Mouse (Mus musculus): ENCODE data around the gene Hist1h2ak. TPM values are rescaled to one million over a fixed set of nuclear protein-coding genes. Genes with fewer than 3 reads are reported as not detected.
A peak's percentile ranks its signal among the peaks of the same experiment; 100 is the strongest.
"Not testable (repeated sequence)": the region's sequence is repeated elsewhere in the genome, so short reads cannot be mapped to it uniquely, and the experiment has no call there.

Gene Hist1h2ak
- total and polyA plus RNA-seq, 2 experiments from 2014 or later, result 10.3 to 128 TPM

DNA sequence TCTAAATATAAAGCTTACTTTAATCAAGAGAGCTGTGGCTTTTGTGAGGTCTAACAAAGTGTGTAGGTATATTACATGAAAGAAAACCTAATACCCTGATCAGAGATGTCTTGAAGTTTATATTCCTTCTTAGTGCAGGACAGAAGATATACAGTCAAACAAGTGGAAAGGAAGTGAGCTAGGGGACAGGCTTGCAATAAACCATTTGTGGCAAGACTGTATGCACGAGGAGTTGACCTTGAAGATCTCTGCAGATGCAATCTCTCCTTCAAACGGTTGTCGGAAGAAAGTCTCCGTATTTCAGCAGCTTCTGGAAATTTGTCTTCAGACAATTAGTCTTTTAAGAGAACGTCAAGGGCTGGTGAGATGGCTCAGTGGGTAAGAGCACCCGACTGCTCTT is 36.3 kb upstream of the Hist1h2ak start:
- H3K9me3 ChIP-seq (replicated peaks; ENCODE audit: control insufficient read depth, low read length), result no peaks in the 10 kb centered on the region
- H3K4me2 ChIP-seq (ENCODE audit: low read depth, low read length), result no peak overlapping the region
- ATAC-seq (ENCODE audit: insufficient read depth, low read depth), result no peak
- WGBS, result 57% methylated on average over 6 of the region's 6 CpGs
- TF ChIP-seq CTCF (IDR thresholded peaks at IDR 0.05; ENCODE audit: low read depth), result no peak
- TF ChIP-seq EP300 (IDR thresholded peaks at IDR 0.05; ENCODE audit: low read depth), result no peak
- H3K27me3 ChIP-seq (ENCODE audit: control insufficient read depth, insufficient read depth, low read length), result no peaks in the 10 kb centered on the region
- no peak overlapping the region for H3K9ac ChIP-seq (replicated peaks; ENCODE audit: low read depth, low read length)
- H3K4me1 ChIP-seq (ENCODE audit: control insufficient read depth, insufficient read depth), result peaks cover 24% of the 10 kb centered on the region
- no peaks in the 10 kb centered on the region for H3K36me3 ChIP-seq (replicated peaks; ENCODE audit: control insufficient read depth, insufficient read depth, low read length)
- no peak overlapping the region for H3K27ac ChIP-seq (ENCODE audit: low read depth)
- H3K4me3 ChIP-seq (ENCODE audit: low read depth, low read length), result no peak overlapping the region
- DNase-seq (ENCODE audit: low spot score), result no peak

DNA sequence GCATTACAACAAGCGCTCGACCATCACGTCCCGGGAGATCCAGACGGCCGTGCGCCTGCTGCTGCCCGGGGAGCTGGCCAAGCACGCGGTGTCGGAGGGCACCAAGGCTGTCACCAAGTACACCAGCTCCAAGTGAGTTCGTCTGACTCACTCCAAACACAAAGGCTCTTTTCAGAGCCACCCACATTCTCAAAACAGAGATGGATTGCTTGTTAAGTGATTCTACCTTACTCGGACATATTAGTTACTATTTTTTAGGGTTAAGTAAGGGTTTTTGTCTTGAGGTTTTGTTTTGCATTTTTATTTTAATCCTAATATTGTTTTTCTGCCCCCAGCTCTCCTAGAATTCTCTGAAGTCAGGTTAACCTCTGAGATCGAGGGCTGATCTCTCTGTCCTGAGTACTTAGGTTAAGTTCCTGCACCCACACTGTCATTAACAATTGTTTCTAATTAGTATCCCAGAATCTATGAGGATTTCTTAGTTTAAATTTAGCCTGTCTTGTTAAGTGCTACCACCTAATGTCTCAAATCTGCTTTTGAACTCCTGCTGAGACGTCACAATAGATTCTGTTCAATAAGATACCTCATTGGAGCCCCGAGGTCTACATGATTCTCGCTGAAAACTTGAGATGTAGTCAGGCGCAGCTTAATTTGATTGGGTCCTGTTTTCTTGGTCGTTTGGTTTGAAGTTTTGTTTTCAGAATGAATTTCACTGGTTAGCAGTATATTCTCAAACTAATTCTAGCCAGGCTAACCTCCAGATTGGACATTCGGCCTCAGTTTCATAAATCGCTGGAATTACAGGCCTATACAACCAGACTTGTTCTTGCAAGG is 34.4 kb upstream of the Hist1h2ak start:
- H3K4me1 ChIP-seq (ENCODE audit: control insufficient read depth, insufficient read depth), result peaks cover 30% of the 10 kb centered on the region
- ATAC-seq (ENCODE audit: insufficient read depth, low read depth) (peak; percentile 13; the same call in 1 of the 2 replicates), DNase-seq (ENCODE audit: low spot score) (no peak)
- H3K27ac ChIP-seq (ENCODE audit: low read depth), result peak overlapping the region; percentile 77
- H3K9me3 ChIP-seq (replicated peaks; ENCODE audit: control insufficient read depth, low read length), result no peaks in the 10 kb centered on the region
- peak overlapping the region; percentile 45; the same call in 1 of the 2 replicates for H3K4me3 ChIP-seq (ENCODE audit: low read depth, low read length)
- H3K36me3 ChIP-seq (replicated peaks; ENCODE audit: control insufficient read depth, insufficient read depth, low read length), result no peaks in the 10 kb centered on the region
- TF ChIP-seq CTCF (IDR thresholded peaks at IDR 0.05; ENCODE audit: low read depth) (no peak), EP300 (IDR thresholded peaks at IDR 0.05; ENCODE audit: low read depth) (no peak)
- 37% methylated on average over 14 of the region's 21 CpGs for WGBS
- H3K4me2 ChIP-seq (ENCODE audit: low read depth, low read length), result peak overlapping the region; percentile 50
- no peaks in the 10 kb centered on the region for H3K27me3 ChIP-seq (ENCODE audit: control insufficient read depth, insufficient read depth, low read length)
- H3K9ac ChIP-seq (replicated peaks; ENCODE audit: low read depth, low read length), result no peak overlapping the region; the same call in 1 of the 2 replicates

DNA sequence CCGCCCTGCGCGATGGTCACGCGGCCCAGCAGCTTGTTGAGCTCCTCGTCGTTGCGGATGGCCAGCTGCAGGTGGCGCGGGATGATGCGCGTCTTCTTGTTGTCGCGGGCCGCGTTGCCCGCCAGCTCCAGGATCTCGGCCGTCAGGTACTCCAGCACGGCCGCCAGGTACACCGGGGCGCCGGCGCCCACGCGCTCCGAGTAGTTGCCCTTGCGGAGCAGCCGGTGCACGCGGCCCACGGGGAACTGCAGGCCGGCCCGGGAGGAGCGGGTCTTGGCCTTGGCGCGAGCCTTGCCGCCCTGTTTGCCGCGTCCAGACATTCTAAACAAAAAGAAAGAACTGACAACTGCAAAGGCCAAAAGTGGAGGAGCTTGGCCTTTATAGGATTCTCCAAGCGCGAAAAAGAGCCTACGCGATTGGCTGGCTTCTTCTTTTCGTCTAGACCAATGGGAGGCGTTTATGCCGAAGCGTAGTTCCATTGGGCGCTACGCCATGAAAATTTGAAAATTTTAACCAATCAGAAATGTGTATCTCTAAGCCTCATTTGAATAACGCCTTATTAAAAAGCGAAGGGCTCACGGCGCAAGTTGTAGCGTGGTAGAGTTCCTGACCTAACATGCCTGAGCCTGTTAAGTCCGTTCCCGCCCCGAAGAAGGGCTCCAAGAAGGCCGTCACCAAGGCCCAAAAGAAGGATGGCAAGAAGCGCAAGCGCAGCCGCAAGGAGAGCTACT is 33.4 kb upstream of the Hist1h2ak start, which contains the start of the genes Hist1h2an and Hist1h2bp:
Gene Hist1h2an (minus strand): TSS at position 320 of the 731 bp plus-strand sequence.
Gene Hist1h2bp (plus strand): TSS at position 563 of the 731 bp plus-strand sequence.
- peaks cover 34% of the 10 kb centered on the region for H3K4me1 ChIP-seq (ENCODE audit: control insufficient read depth, insufficient read depth)
- WGBS, result 0% methylated on average over 34 of the region's 63 CpGs
- H3K4me2 ChIP-seq (ENCODE audit: low read depth, low read length), result peak within 1 kb of the TSS; percentile 50
- H3K9ac ChIP-seq (replicated peaks; ENCODE audit: low read depth, low read length); H3K27me3 ChIP-seq (ENCODE audit: control insufficient read depth, insufficient read depth, low read length); H3K36me3 ChIP-seq (replicated peaks; ENCODE audit: control insufficient read depth, insufficient read depth, low read length); H3K9me3 ChIP-seq (replicated peaks; ENCODE audit: control insufficient read depth, low read length): not testable (repeated sequence)
- ATAC-seq (ENCODE audit: insufficient read depth, low read depth) (peak; percentile 92), DNase-seq (ENCODE audit: low spot score) (peak; percentile 98)
- H3K27ac ChIP-seq (ENCODE audit: low read depth), result peak within 1 kb of the TSS; percentile 77
- TF ChIP-seq EP300 (IDR thresholded peaks at IDR 0.05; ENCODE audit: low read depth), result peak; percentile 25; the same call in 1 of the 2 replicates
- peak within 1 kb of the TSS; percentile 45 for H3K4me3 ChIP-seq (ENCODE audit: low read depth, low read length)

DNA sequence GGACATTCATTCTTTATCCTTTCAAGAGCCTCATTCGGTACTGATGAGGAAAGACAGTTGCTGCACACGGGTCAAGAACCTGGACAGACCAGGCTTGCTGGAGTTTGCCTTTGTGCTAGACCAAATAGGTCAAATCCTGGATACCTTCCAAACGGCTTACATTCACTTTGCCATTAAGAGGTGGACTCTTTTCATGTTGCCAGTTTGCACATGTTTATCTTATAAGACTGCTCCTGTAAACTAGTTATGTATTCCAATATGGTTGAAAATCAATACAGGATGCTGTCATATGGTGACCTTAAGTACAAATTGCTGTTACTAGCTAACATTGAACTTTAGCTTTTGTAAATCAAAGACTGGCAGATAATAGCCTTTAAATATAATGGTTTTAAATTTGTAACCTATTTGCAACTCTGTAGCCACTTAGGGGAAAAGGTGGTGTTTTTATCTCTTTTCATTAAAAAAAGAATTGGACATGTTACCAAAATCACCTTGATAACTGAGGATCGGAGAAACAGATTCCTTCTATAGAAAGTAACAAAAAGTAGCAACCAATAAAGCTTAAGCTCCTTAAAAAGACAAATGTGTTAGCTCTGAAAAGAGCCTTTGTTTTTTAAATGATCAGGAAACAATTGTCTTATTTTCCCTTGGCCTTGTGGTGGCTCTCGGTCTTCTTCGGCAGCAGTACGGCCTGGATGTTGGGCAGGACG is 32.7 kb upstream of the Hist1h2ak start:
- Histone ChIP-seq H3K27ac (ENCODE audit: low read depth) (peak overlapping the region; percentile 77), H3K9ac (replicated peaks; ENCODE audit: low read depth, low read length) (no peak overlapping the region; the same call in 1 of the 2 replicates), H3K4me3 (ENCODE audit: low read depth, low read length) (peak overlapping the region; percentile 45), H3K36me3 (replicated peaks; ENCODE audit: control insufficient read depth, insufficient read depth, low read length) (no peaks in the 10 kb centered on the region), H3K4me2 (ENCODE audit: low read depth, low read length) (peak overlapping the region; percentile 50), H3K27me3 (ENCODE audit: control insufficient read depth, insufficient read depth, low read length) (no peaks in the 10 kb centered on the region), H3K9me3 (replicated peaks; ENCODE audit: control insufficient read depth, low read length) (no peaks in the 10 kb centered on the region), H3K4me1 (ENCODE audit: control insufficient read depth, insufficient read depth) (peaks cover 34% of the 10 kb centered on the region)
- 11% methylated on average over 8 of the region's 8 CpGs for WGBS
- ATAC-seq (ENCODE audit: insufficient read depth, low read depth) (no peak), DNase-seq (ENCODE audit: low spot score) (no peak)
- no peak for TF ChIP-seq CTCF (IDR thresholded peaks at IDR 0.05; ENCODE audit: low read depth)
- no peak for TF ChIP-seq EP300 (IDR thresholded peaks at IDR 0.05; ENCODE audit: low read depth)

DNA sequence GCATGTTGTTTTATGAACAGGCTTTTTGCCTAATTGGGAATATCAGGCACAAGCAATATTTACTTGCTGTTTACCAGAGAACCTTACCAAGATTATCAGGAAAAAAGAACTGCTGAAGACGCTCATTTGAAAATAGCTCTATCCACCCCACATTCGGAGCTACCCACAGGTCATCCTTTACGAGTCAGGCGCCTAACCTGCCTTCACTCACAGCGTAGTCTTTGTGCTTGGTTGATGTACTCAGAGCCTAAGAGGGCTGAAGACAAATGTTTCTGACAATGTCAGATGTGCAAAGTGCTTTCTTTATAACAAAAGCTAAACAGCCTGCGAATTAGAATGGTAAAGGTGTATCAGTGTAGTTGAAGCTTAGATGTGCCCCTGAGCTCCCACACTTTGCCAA is 30.7 kb upstream of the Hist1h2ak start:
- Histone ChIP-seq H3K4me1 (ENCODE audit: control insufficient read depth, insufficient read depth) (peaks cover 34% of the 10 kb centered on the region), H3K27ac (ENCODE audit: low read depth) (peak overlapping the region; percentile 72), H3K4me3 (ENCODE audit: low read depth, low read length) (no peak overlapping the region), H3K9ac (replicated peaks; ENCODE audit: low read depth, low read length) (0 out of 2 replicates have a peak overlapping the region, but pooled peaks have one; percentile 62), H3K36me3 (replicated peaks; ENCODE audit: control insufficient read depth, insufficient read depth, low read length) (no peaks in the 10 kb centered on the region), H3K9me3 (replicated peaks; ENCODE audit: control insufficient read depth, low read length) (no peaks in the 10 kb centered on the region), H3K27me3 (ENCODE audit: control insufficient read depth, insufficient read depth, low read length) (no peaks in the 10 kb centered on the region), H3K4me2 (ENCODE audit: low read depth, low read length) (peak overlapping the region; percentile 68; the same call in 1 of the 2 replicates)
- WGBS, result 56% methylated on average over 6 of the region's 6 CpGs
- ATAC-seq (ENCODE audit: insufficient read depth, low read depth) (no peak), DNase-seq (ENCODE audit: low spot score) (no peak)
- no peak for TF ChIP-seq EP300 (IDR thresholded peaks at IDR 0.05; ENCODE audit: low read depth)
- no peak for TF ChIP-seq CTCF (IDR thresholded peaks at IDR 0.05; ENCODE audit: low read depth)
